Mouse (Mus musculus): ENCODE data around the gene Ttll9. TPM values are rescaled to one million over a fixed set of nuclear protein-coding genes. Genes with fewer than 3 reads are reported as not detected.

The Ttll9 gene
- polyA plus RNA-seq, 2 experiments = 0.08 to 0.11 TPM

DNA sequence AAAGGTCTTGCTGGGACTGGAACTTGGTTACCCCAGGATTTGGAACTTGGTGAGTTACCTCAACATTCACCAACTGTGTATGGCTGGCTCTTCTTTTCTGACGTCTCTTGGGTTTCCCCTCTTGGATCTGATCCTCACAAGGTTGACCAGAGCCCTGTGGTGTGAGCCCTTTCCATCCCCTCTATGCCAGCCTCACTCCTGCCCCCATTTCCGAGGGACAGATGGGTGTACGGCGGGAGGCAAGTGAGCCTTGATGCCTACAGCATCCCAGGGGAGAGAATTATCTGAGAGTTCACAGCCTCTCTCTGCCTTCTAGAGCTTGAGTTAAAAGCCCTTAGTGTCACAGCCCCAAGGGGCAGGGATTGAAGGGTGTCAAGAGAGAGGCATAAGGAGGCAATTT, 65.2 kb downstream of the Ttll9 start:
- Histone ChIP-seq H3K27ac (no peak overlapping the region), H3K4me2 (ENCODE audit: low read depth) (no peak overlapping the region), H3K4me1 (replicated peaks; ENCODE audit: control insufficient read depth in 2 of 2, insufficient read depth in 2 of 2, low read length in 1 of 2) (no peaks in the 10 kb centered on the region), H3K9ac (replicated peaks) (no peak overlapping the region), H3K4me3 (ENCODE audit: insufficient read depth in 1 of 2, low read depth in 2 of 2, low read length in 2 of 2) (no peak overlapping the region), H3K36me3 (replicated peaks; ENCODE audit: control insufficient read depth, insufficient read depth, low read depth) (no peaks in the 10 kb centered on the region), H3K9me3 (ENCODE audit: control insufficient read depth, low read length) (no peaks in the 10 kb centered on the region), H3K27me3 (ENCODE audit: control insufficient read depth, insufficient read depth, low read length) (peaks cover 29% of the 10 kb centered on the region)
- TF ChIP-seq CTCF (IDR thresholded peaks at IDR 0.05; ENCODE audit: low read depth) = no peak
- no peak for TF ChIP-seq EP300 (IDR thresholded peaks at IDR 0.05; ENCODE audit: low read depth)
- DNase-seq (ENCODE audit: low read depth in 3 of 3, low spot score in 3 of 3) = no peak
- 50% methylated on average over 4 of the region's 4 CpGs for WGBS (ENCODE audit: insufficient replicate concordance)
- no peak for ATAC-seq (ENCODE audit: insufficient read depth)

DNA sequence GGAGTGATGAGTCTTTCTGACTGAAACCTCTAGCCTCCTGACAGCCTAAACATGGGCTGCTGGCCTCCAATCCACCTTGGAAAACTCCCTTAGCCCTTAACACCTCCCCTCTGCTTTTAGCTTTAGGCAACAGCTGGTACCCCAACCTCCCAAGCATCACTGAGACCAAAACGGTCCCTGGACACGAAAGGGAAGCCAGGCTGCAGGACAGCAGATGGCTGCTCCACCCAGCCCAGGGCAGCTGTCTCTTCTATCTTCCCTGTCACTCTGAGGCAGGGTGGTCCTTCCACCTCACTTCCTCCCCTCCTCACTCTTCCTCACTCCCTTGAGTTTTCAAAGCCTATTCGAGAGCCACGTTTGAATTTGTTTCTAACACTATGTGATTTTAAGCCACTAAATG, 68.1 kb downstream of the Ttll9 start:
- Histone ChIP-seq H3K9ac (replicated peaks) (no peak overlapping the region), H3K36me3 (replicated peaks; ENCODE audit: control insufficient read depth, insufficient read depth, low read depth) (no peaks in the 10 kb centered on the region), H3K9me3 (ENCODE audit: control insufficient read depth, low read length) (no peaks in the 10 kb centered on the region), H3K4me2 (ENCODE audit: low read depth) (no peak overlapping the region), H3K27ac (no peak overlapping the region), H3K27me3 (ENCODE audit: control insufficient read depth, insufficient read depth, low read length) (peaks cover 40% of the 10 kb centered on the region), H3K4me1 (replicated peaks; ENCODE audit: control insufficient read depth in 2 of 2, insufficient read depth in 2 of 2, low read length in 1 of 2) (no peaks in the 10 kb centered on the region), H3K4me3 (ENCODE audit: insufficient read depth in 1 of 2, low read depth in 2 of 2, low read length in 2 of 2) (no peak overlapping the region)
- no peak for DNase-seq (ENCODE audit: low read depth in 3 of 3, low spot score in 3 of 3)
- WGBS (ENCODE audit: insufficient replicate concordance) = 14% methylated on average over 4 of the region's 4 CpGs
- no peak for ATAC-seq (ENCODE audit: insufficient read depth)
- TF ChIP-seq EP300 (IDR thresholded peaks at IDR 0.05; ENCODE audit: low read depth) = no peak
- TF ChIP-seq CTCF (IDR thresholded peaks at IDR 0.05; ENCODE audit: low read depth) = no peak

GRCm38 (mm10) chr2:153031126-153032082, 69.1 kb downstream of the Ttll9 start, which contains the start of gene Xkr7:
Gene Xkr7 (plus strand): TSS chr2:153031852.
- no peak for DNase-seq (ENCODE audit: low read depth in 3 of 3, low spot score in 3 of 3)
- no peak for TF ChIP-seq EP300 (IDR thresholded peaks at IDR 0.05; ENCODE audit: low read depth)
- TF ChIP-seq CTCF (IDR thresholded peaks at IDR 0.05; ENCODE audit: low read depth) = no peak
- 5% methylated on average over 49 of the region's 54 CpGs for WGBS (ENCODE audit: insufficient replicate concordance)
- H3K27ac ChIP-seq = no peak within 1 kb of the TSS
- peak within 1 kb of the TSS; percentile 55 for H3K4me2 ChIP-seq (ENCODE audit: low read depth)
- H3K36me3 ChIP-seq (replicated peaks; ENCODE audit: control insufficient read depth, insufficient read depth, low read depth) = no peaks in the 10 kb centered on the region
- H3K9me3 ChIP-seq (ENCODE audit: control insufficient read depth, low read length) = no peaks in the 10 kb centered on the region
- no peaks in the 10 kb centered on the region for H3K4me1 ChIP-seq (replicated peaks; ENCODE audit: control insufficient read depth in 2 of 2, insufficient read depth in 2 of 2, low read length in 1 of 2)
- peak within 1 kb of the TSS in 1 of 2 experiments; percentile 41; a peak in 3 of 4 replicates for H3K4me3 ChIP-seq (ENCODE audit: insufficient read depth in 1 of 2, low read depth in 2 of 2, low read length in 2 of 2)
- ATAC-seq (ENCODE audit: insufficient read depth) = no peak
- no peak within 1 kb of the TSS for H3K9ac ChIP-seq (replicated peaks)
- peaks cover 40% of the 10 kb centered on the region for H3K27me3 ChIP-seq (ENCODE audit: control insufficient read depth, insufficient read depth, low read length)

DNA sequence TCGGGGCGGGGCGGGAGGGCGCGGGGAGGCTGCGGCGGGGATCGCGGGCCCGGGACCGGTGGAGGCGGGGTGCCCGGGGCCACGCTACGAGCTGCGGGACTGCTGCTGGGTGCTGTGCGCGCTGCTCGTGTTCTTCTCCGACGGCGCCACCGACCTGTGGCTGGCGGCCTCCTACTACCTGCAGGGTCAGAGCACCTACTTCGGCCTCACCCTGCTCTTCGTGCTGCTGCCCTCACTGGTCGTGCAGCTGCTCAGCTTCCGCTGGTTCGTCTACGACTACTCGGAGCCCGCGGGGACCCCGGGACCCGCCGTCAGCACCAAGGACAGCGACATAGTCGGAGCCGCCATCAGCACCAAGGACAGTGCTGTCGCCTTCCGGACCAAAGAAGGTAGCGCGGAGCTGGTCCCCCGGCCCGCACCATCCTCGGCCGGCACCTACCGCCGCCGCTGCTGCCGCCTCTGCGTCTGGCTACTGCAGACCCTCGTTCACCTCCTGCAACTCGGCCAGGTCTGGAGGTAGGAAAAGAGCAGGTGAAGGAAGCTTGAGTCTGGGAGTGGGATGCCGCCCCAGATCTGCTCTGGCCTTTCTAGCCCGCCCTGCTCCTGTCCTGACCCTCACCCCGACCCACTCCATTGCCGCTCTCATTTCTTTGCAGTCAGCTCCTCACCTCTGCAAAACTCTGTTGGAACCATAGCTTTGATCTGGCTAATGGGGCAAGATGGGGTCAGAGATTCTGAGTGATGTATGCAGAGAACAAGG, 70.0 kb downstream of the Ttll9 start:
- no peak overlapping the region for H3K9ac ChIP-seq (replicated peaks)
- H3K4me2 ChIP-seq (ENCODE audit: low read depth) = peak overlapping the region; percentile 55
- TF ChIP-seq CTCF (IDR thresholded peaks at IDR 0.05; ENCODE audit: low read depth) (no peak), EP300 (IDR thresholded peaks at IDR 0.05; ENCODE audit: low read depth) (no peak)
- no peaks in the 10 kb centered on the region for H3K36me3 ChIP-seq (replicated peaks; ENCODE audit: control insufficient read depth, insufficient read depth, low read depth)
- DNase-seq (ENCODE audit: low read depth in 3 of 3, low spot score in 3 of 3) (peak in 2 of 3 experiments; percentile 40 to 47), ATAC-seq (ENCODE audit: insufficient read depth) (peak; percentile 47; the same call in 1 of the 2 replicates)
- H3K27ac ChIP-seq = no peak overlapping the region
- no peaks in the 10 kb centered on the region for H3K9me3 ChIP-seq (ENCODE audit: control insufficient read depth, low read length)
- WGBS (ENCODE audit: insufficient replicate concordance) = 3% methylated on average over 52 of the region's 58 CpGs
- no peaks in the 10 kb centered on the region for H3K4me1 ChIP-seq (replicated peaks; ENCODE audit: control insufficient read depth in 2 of 2, insufficient read depth in 2 of 2, low read length in 1 of 2)
- peak overlapping the region in 1 of 2 experiments; percentile 41; a peak in 3 of 4 replicates for H3K4me3 ChIP-seq (ENCODE audit: insufficient read depth in 1 of 2, low read depth in 2 of 2, low read length in 2 of 2)
- H3K27me3 ChIP-seq (ENCODE audit: control insufficient read depth, insufficient read depth, low read length) = peaks cover 40% of the 10 kb centered on the region

GRCm38 (mm10) chr2:153032973-153033372, 70.7 kb downstream of the Ttll9 start:
- 11% methylated on average over 4 of the region's 4 CpGs for WGBS (ENCODE audit: insufficient replicate concordance)
- Histone ChIP-seq H3K36me3 (replicated peaks; ENCODE audit: control insufficient read depth, insufficient read depth, low read depth) (no peaks in the 10 kb centered on the region), H3K9ac (replicated peaks) (no peak overlapping the region), H3K27me3 (ENCODE audit: control insufficient read depth, insufficient read depth, low read length) (peaks cover 40% of the 10 kb centered on the region), H3K4me3 (ENCODE audit: insufficient read depth in 1 of 2, low read depth in 2 of 2, low read length in 2 of 2) (no peak overlapping the region), H3K27ac (no peak overlapping the region), H3K4me1 (replicated peaks; ENCODE audit: control insufficient read depth in 2 of 2, insufficient read depth in 2 of 2, low read length in 1 of 2) (no peaks in the 10 kb centered on the region), H3K9me3 (ENCODE audit: control insufficient read depth, low read length) (no peaks in the 10 kb centered on the region), H3K4me2 (ENCODE audit: low read depth) (no peak overlapping the region)
- no peak for TF ChIP-seq EP300 (IDR thresholded peaks at IDR 0.05; ENCODE audit: low read depth)
- no peak for TF ChIP-seq CTCF (IDR thresholded peaks at IDR 0.05; ENCODE audit: low read depth)
- ATAC-seq (ENCODE audit: insufficient read depth) (no peak), DNase-seq (ENCODE audit: low read depth in 3 of 3, low spot score in 3 of 3) (no peak)

Data from liver, embryonic 14.5 days (tissue).